Mouse (Mus musculus) hindbrain, postnatal 0 days (tissue): ENCODE data around the gene Gp1ba. TPM values are rescaled to one million over a fixed set of nuclear protein-coding genes. Genes with fewer than 3 reads are reported as not detected.

Experiments
- ATAC-seq: fragments of 200-750 bp; cut with Nextera tagmentation; 2 replicates; pipeline ENCODE4 v1.8.0; 2017; ENCODE audit warnings: mild to moderate bottlenecking, moderate TSS enrichment, moderate library complexity
- DNase-seq: peaks from one replicate; pipeline ENCODE4 v3.0.0-alpha.2; 2015; ENCODE audit warnings: low spot score
- H3K27ac ChIP-seq: fragments of 300-500 bp; sonication (generic); 2 replicates; pipeline ENCODE4 v1.5.1; 2014; ENCODE audit warnings: mild to moderate bottlenecking
- H3K27me3 ChIP-seq: fragments of 300-500 bp; sonication (generic); 2 replicates; pipeline ENCODE4 v1.6.1; 2014; ENCODE audit warnings: low read length, mixed read lengths; ENCODE audit not compliant: insufficient read depth
- H3K36me3 ChIP-seq: fragments of 300-500 bp; sonication (generic); 2 replicates; pipeline ENCODE4 v1.6.1; 2014; ENCODE audit warnings: low read length, mixed read lengths; ENCODE audit not compliant: insufficient read depth
- H3K4me1 ChIP-seq: fragments of 300-500 bp; sonication (generic); 2 replicates; pipeline ENCODE4 v1.6.1; 2014; ENCODE audit warnings: antibody characterized with exemption, low read length, mixed read lengths; ENCODE audit not compliant: insufficient read depth
- H3K4me2 ChIP-seq: fragments of 300-500 bp; sonication (generic); 2 replicates; pipeline ENCODE4 v1.6.1; 2014; ENCODE audit warnings: low read depth, mild to moderate bottlenecking, low read length, moderate library complexity, mixed read lengths
- H3K4me3 ChIP-seq: fragments of 300-500 bp; sonication (generic); 2 replicates; pipeline ENCODE4 v1.5.1; 2014; ENCODE audit warnings: low read length
- H3K9ac ChIP-seq: fragments of 300-500 bp; sonication (generic); replicated peaks from 2 replicates; pipeline ENCODE4 v1.6.1; 2014; ENCODE audit warnings: mild to moderate bottlenecking, low read length, moderate library complexity, mixed read lengths
- H3K9me3 ChIP-seq: fragments of 300-500 bp; sonication (generic); 2 replicates; pipeline ENCODE4 v1.6.1; 2016; ENCODE audit warnings: low read length, mixed read lengths
- CTCF ChIP-seq: IDR thresholded peaks from 2 replicates; pipeline ENCODE4 v1.5.1; 2016; ENCODE audit warnings: antibody characterized with exemption, control low read depth, low read depth
- WGBS: fragments of 180-500 bp; shearing (Covaris S2); extraction: QIAGEN DNeasy Blood & Tissue Kit; methylation state at CpG from one replicate; pipeline ENCODE4 v1.1.7; 2014; 5-methylcytosine and 5-hydroxymethylcytosine counted together
- polyA plus RNA-seq: library from polyadenylated mRNA; unstranded; fragments of >200 nt; fragmentation: Nextera tagmentation; extraction: Ambion mirVana; gene quantifications from 2 replicates; pipeline ENCODE4 v1.2.1, GENCODE M21; 2015
- total RNA-seq: library from RNA; depleted of rRNA; stranded (reverse); fragments of >200 nt; gene quantifications from 2 replicates; pipeline ENCODE4 v1.2.3, GENCODE M21; 2014

The Gp1ba gene
- total and polyA plus RNA-seq, 2 experiments from 2014 or later: 0.24 TPM; not detected in 1

- WGBS: 69% methylated on average over 12 of the region's 12 CpGs
- DNase-seq (no peak), ATAC-seq (no peak)
- H3K4me3 ChIP-seq: peak overlapping the region; percentile 99; the same call in 1 of the 2 replicates
- no peak overlapping the region; the same call in 1 of the 2 replicates for H3K9ac ChIP-seq
- H3K27ac ChIP-seq: no peak overlapping the region
- peaks cover 28% of the 10 kb centered on the region for H3K36me3 ChIP-seq
- no peak for TF ChIP-seq CTCF
- peaks cover 15% of the 10 kb centered on the region; the same call in 1 of the 2 replicates for H3K4me1 ChIP-seq
- no peaks in the 10 kb centered on the region for H3K9me3 ChIP-seq
- peak overlapping the region; percentile 75 for H3K4me2 ChIP-seq
- H3K27me3 ChIP-seq: no peaks in the 10 kb centered on the region
These were observed 13.3 kb downstream of the Gp1ba start for GRCm38 (mm10) chr11:70652029-70652883.

GRCm38 (mm10) chr11:70652884-70653344 is 14.0 kb downstream of the Gp1ba start:
- Histone ChIP-seq H3K4me2 (peak overlapping the region; percentile 75), H3K4me3 (peak overlapping the region; percentile 99), H3K27me3 (no peaks in the 10 kb centered on the region), H3K27ac (peak overlapping the region; percentile 99; the same call in 1 of the 2 replicates), H3K4me1 (peaks cover 15% of the 10 kb centered on the region; the same call in 1 of the 2 replicates), H3K9ac (peak overlapping the region; percentile 100), H3K36me3 (peaks cover 28% of the 10 kb centered on the region), H3K9me3 (no peaks in the 10 kb centered on the region)
- ATAC-seq: no peak
- WGBS: 58% methylated on average over 6 of the region's 6 CpGs
- DNase-seq: no peak
- TF ChIP-seq CTCF: no peak

- peak overlapping the region; percentile 99 for H3K27ac ChIP-seq
- no peak for TF ChIP-seq CTCF
- ATAC-seq (peak; percentile 65), DNase-seq (peak; percentile 79)
- H3K4me3 ChIP-seq: peak overlapping the region; percentile 99
- peak overlapping the region; percentile 100 for H3K9ac ChIP-seq
- H3K9me3 ChIP-seq: no peaks in the 10 kb centered on the region
- H3K27me3 ChIP-seq: no peaks in the 10 kb centered on the region
- H3K4me1 ChIP-seq: 0 out of 2 replicates have a peak, but pooled peaks cover 11% of the 10 kb centered on the region
- H3K4me2 ChIP-seq: peak overlapping the region; percentile 75
- WGBS: 1% methylated on average over 56 of the region's 63 CpGs
- H3K36me3 ChIP-seq: peaks cover 28% of the 10 kb centered on the region
These were observed 14.6 kb downstream of the Gp1ba start for GRCm38 (mm10) chr11:70653345-70654197.

DNA sequence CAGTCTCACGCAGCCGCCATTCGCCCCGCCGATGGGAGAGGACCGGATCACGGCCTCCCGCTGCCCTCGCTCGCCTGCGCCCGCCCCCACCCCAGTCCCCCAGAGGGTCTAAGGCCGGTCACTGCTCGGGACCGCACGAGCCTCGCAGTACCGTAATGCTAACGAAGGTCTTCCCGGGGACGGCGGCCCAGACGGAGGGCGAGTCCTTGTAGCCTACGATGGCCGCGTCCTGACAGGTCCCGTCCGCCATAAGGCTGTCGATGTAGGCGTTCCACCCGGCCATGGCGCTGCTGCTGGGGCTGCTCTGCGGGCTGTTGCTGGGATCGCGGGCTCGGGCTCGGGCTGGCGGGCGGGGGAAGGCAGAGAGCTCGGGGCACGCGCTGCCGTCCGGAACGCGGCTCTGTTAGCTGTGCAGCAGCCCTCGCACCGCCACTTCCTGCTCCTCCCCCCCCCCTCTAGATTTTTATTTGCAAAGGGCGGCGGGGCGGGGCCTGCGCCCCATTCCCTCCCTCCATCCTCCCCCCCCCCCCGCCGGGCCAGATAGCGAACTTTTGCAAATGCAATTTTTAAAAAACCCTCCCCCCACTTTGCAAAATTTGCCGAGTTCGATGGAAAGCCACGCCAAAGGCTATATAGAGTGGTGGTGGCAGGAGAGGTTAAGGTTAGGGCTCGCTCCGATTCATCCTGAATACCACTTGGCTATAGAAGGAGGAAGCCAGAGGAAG is 15.4 kb downstream of the Gp1ba start, which contains the start of gene Pfn1:
TSS of gene Pfn1 (minus strand) at position 447 of the 725 bp plus-strand sequence.
- H3K4me3 ChIP-seq: peak within 1 kb of the TSS; percentile 99
- H3K4me1 ChIP-seq: 0 out of 2 replicates have a peak, but pooled peaks cover 11% of the 10 kb centered on the region
- peak within 1 kb of the TSS; percentile 100 for H3K9ac ChIP-seq
- no peaks in the 10 kb centered on the region for H3K27me3 ChIP-seq
- peaks cover 24% of the 10 kb centered on the region for H3K36me3 ChIP-seq
- no peaks in the 10 kb centered on the region for H3K9me3 ChIP-seq
- peak within 1 kb of the TSS; percentile 99 for H3K27ac ChIP-seq
- under 1% methylated on average over 43 of the region's 61 CpGs for WGBS
- TF ChIP-seq CTCF: no peak
- peak; percentile 68 for ATAC-seq
- peak within 1 kb of the TSS; percentile 75 for H3K4me2 ChIP-seq
- DNase-seq: peak; percentile 89

DNA sequence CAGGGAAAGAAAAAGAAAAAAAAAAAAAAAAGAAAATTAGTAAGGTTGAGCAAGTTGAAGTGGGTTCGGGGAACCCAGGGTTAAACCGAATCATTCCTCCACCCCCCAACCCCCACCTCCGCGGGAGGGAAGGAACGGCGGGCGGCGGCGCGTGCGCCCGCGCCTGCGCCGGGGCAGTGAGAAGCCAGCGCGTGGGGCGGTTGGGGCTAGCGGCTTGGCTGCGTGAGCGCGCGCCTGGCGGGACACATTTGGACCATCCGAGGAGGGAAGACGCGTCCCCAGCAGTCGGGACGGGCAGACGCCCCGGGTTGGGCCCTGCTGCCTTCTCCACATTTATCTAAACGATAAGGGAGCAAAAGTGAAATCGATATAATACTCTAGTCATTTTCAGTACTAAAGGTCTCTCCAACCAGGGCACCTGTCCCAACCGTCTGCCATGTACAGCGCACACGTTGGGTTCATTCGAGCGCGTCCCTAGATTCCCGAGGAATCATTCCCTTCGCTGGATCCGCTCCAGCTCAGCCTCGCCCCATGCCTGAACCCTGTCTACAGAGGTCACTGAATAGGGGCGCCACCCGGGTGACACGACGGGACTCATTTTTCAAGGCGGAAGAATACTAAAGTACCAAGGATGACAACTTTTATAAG is 16.1 kb downstream of the Gp1ba start:
- under 1% methylated on average over 48 of the region's 48 CpGs for WGBS
- Histone ChIP-seq H3K27ac (peak overlapping the region; percentile 99), H3K9me3 (no peaks in the 10 kb centered on the region), H3K4me1 (0 out of 2 replicates have a peak, but pooled peaks cover 11% of the 10 kb centered on the region), H3K36me3 (peaks cover 17% of the 10 kb centered on the region; the same call in 1 of the 2 replicates), H3K27me3 (no peaks in the 10 kb centered on the region), H3K9ac (peak overlapping the region; percentile 100), H3K4me2 (peak overlapping the region; percentile 75), H3K4me3 (peak overlapping the region; percentile 99)
- ATAC-seq (peak; percentile 64), DNase-seq (peak; percentile 90)
- TF ChIP-seq CTCF: no peak
